Mouse (Mus musculus): ENCODE results near the gene Nol4l.

DNA sequence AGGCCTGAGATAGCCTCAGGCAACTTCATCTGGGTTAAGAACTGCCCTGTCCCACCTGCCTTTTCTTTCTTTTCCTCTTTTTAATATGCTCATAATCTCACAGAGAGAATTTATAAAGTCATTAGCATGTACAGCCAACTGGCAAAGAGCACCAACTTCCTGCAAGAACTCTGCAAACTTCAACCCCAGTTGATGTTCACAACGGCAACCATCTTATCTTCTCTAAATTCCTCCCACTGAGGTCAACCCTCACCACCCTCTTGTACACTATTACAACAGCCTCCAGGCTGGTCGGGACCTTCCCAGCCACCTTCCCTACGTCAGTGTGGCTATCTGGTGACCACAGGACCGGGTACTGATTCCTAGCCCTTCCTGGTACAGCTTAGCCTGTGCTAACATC lies 27.5 kb upstream of the Nol4l start:
- no peak for TF ChIP-seq CTCF (IDR thresholded peaks at IDR 0.05 in 2 of 3, conservative IDR thresholded peaks at IDR 0.05 in 1 of 3; ENCODE audit: control insufficient read depth in 1 of 3, insufficient read depth in 1 of 3, low read depth in 2 of 3, low read length in 3 of 3, poor library complexity in 1 of 3, severe bottlenecking in 1 of 3)
- no peak for TF ChIP-seq POLR2A (IDR thresholded peaks at IDR 0.05; ENCODE audit: control insufficient read depth in 1 of 2, insufficient read depth in 1 of 2, low read depth in 1 of 2, low read length in 2 of 2, poor library complexity in 1 of 2)
- TF ChIP-seq ZNF384 (IDR thresholded peaks at IDR 0.05; ENCODE audit: low read depth, low read length) = no peak
- no peak for TF ChIP-seq POLR2AphosphoS2 (IDR thresholded peaks at IDR 0.05; ENCODE audit: low read length)
- TF ChIP-seq RCOR1 (IDR thresholded peaks at IDR 0.05; ENCODE audit: low read depth, low read length) = no peak
- TF ChIP-seq GATA1 (IDR thresholded peaks at IDR 0.05; ENCODE audit: low read depth, low read length) = 0 out of 2 replicates have a peak, but pooled peaks have one; percentile 43
- TF ChIP-seq MAZ (IDR thresholded peaks at IDR 0.05; ENCODE audit: low read depth, low read length) = 0 out of 2 replicates have a peak, but pooled peaks have one; percentile 6
- peak; percentile 24; the same call in 1 of the 2 replicates for TF ChIP-seq TAL1 (IDR thresholded peaks at IDR 0.05; ENCODE audit: low read length)
- TF ChIP-seq TBP (IDR thresholded peaks at IDR 0.05; ENCODE audit: low read depth, low read length) = no peak
- TF ChIP-seq MXI1 (IDR thresholded peaks at IDR 0.05; ENCODE audit: low read depth, low read length) = no peak
- TF ChIP-seq MYB (IDR thresholded peaks at IDR 0.05; ENCODE audit: low read depth, low read length) = no peak; the same call in 1 of the 2 replicates
- TF ChIP-seq RAD21 (IDR thresholded peaks at IDR 0.05; ENCODE audit: low read depth, low read length) = no peak
- TF ChIP-seq ELF1 (IDR thresholded peaks at IDR 0.05; ENCODE audit: low read depth, low read length) = no peak; the same call in 1 of the 2 replicates

Data from MEL (cell line).